Mouse (Mus musculus) C3H10T1/2 (cell line): ENCODE results near the gene Tmem169. TPM values are rescaled to one million over a fixed set of nuclear protein-coding genes. Genes with fewer than 3 reads are reported as not detected.

Experiments used
- polyA plus RNA-seq, 2 experiments: library from polyadenylated mRNA; unstranded; fragments of >200 nt; fragmentation: generic; extraction: Trizol; gene quantifications; one replicate each; pipeline ENCODE4 v1.2.1; 2012; ENCODE audit warnings: missing spikeins in 2 of 2

The Tmem169 gene
- under 1 TPM; 0.06 to 0.45 TPM for polyA plus RNA-seq

DNA sequence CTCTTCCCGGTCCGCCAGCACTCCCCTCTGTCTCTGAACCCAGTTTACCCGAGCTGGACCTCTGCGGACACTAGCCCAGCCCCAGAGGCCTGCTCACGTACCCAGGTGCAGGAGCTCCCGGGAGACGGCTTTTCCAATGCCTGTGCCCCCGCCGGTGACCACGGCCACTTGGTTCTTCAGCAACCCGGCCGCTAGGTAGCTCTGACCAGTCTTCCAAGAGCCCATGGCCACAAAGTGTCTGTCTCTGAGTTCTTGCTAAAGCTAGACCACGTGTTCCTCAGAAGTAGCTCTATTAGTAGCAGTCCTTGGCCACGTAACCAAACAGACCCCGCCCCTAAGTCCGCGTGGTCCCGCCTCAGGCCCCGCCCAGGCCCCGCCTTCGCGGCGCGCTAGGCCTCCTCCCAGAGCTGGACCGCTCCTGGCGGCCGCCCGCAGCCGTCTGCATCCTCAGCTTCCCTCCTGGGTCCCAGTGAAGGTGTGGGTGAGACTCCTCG is at the start of gene Tmem169, which contains the start of gene Pecr:
Gene Tmem169, plus strand, starts transcription at position 378 of the 494 bp plus-strand sequence.
Gene Pecr, minus strand, starts transcription at position 323 of the 494 bp plus-strand sequence.

DNA sequence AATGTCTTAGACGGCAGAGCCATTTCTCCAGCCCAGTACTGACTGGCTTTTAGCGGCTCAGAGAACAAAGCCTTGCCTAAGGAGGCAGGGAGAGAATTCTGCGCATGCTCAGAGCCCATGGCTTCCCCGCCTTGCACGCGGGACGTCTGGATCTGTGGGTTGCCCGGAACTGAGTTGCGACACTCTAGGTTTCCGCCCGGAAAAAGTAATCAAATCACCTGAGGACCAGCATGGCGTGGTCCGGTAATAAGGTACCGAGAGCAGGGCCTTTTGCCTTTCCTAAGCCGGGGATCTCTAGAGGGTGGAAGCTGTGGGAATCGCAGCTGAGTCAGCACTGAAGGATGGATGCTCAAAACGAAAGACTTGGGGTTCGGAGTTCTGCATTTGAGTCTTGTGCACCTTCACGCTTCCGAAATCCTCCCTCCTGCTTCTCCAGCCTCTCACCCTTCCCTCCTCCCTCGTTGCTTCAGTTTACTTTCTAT is 23.2 kb downstream of the Tmem169 start, which contains the start of gene Xrcc5:
Gene Xrcc5, plus strand, starts transcription at position 105 of the 482 bp plus-strand sequence.

Other genes starting within 250 kb of the Tmem169 start
- gene Mreg, start 72.1 kb upstream of the Tmem169 start, polyA plus RNA-seq = under 1 TPM; 0.04 to 0.12 TPM
- gene Pecr, start 55 bp upstream of the Tmem169 start, polyA plus RNA-seq = 1 to 10 TPM; 4.4 to 9.0 TPM
- gene Xrcc5, start 23.1 kb downstream of the Tmem169 start, polyA plus RNA-seq = 10 to 100 TPM in 1 of 2 experiments, 1 to 10 TPM in 1; 2.2 to 12.1 TPM